Mouse (Mus musculus): ENCODE data around the gene Ganc.

Ganc gene

GRCm38 (mm10) chr2:120403653-120403985 is at the start of gene Ganc:
Ganc (plus strand) TSS chr2:120403896.
- in situ Hi-C loops (cut with MseI, MboI) = no loop called here

DNA sequence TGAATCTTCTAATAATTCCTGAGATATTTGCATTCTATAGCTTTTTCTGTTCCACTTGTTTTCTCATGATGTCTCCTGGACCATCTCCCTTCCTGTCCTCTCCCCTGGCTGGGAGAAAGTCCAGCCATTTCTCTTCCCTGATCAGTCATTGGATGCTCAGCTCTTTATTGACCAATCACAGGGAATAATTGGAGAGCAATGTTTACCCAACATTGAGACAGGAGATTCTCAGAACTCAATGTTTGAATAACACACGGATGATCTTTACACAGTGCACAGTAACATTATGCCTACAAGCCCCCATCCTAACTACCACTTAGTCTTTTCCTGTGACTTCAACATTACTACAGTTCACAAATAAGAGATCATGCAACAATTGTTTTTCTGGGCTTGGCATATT is 43.3 kb upstream of the Ganc start:
- in situ Hi-C loops (cut with MseI, MboI) = no loop called here

DNA sequence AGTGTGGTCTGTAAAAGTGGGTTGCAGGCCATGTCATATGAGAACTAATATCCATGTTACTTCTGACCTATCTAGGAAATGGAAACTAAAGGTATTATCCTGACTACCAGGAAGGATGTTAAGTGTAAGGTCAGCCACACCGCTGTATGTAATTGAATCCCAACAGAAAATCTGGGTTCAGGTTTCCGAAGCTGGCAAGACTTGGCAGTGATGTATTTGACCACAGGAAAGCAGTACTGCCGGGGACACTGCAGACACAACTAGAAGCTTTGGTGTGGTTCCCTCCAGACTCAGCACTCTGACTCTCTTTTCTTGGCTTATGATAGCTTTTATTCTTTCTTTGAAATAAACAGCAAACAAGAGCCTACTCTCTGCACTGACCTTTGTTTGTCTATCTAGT is 37.2 kb upstream of the Ganc start:
- in situ Hi-C loops (cut with MseI, MboI) = no loop called here

DNA sequence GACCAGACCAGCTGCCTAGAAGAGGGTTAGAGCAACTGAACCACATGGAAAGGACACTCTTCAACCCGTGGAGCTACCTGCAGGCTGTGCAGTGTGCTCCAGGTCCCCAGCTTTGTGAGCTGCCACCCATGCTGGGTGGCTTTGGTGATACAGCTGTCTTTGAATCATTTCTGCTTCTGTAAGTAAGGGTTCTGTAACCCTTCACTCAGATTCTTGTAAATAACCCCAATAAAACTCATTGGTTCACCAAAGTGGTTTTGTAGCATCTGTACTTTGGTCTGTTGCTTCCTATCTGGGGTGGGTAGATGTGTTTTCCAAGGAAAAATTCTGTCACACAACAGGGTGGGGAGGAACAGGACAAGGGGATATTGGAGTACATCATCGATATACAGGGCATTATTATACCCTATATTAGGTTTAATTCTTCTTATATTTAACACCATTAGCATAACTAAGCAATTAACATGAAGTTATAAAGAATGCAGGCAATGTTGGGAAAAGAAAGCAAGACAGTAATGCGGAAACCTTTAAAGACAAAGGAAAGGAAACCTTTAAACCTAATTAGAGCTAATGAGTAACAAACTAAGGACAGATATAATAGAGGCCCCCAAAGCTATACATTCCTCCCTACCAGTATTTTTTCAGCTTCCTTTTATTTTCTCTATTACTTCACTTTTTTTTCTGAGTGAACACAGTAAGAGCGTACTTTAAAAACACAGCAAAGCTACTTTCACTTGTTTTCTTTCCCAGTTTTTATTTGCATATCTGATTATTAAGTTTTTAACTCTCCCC is 36.1 kb upstream of the Ganc start:
- in situ Hi-C loops (cut with MseI, MboI) = no loop called here

DNA sequence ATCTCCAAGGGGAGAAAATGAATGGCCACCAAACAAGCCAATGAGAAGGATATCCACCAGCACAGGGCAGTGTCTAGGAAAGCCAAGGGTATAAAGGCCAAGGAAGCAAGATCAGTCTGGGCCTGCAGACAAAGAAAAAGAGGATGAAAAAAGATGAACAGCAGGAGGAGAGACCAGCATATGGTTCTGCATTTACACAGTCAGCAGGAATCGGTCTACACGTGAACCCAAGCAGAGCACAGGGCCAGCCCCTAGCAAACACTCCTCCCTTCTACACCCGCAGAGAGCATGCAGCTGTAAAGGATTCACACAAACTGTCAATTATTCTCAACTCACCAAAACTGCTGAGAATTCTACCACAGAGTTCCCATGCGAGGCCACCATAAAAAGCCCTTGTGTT is 29.8 kb upstream of the Ganc start:
- in situ Hi-C loops (cut with MseI, MboI) = no loop called here

DNA sequence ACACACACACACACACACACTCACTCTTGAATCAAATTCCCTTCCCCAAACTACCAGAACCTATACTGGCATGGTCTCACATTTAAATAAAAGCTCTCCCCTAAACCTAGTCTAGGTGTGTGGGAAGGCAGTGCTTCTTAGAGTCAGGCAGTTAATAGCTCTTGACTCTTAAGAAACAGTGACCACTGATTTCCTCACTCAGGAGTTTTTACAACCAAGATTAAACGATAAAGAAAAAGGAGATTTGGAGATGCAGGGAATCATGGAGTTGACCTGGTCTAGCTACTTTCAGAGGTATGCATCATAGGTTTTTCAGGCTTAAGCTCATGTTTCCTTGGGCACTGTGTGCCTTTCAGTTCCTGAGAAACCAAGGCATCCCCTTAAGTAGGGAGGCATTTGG is 17.4 kb upstream of the Ganc start:
- in situ Hi-C loops (cut with MseI, MboI) = no loop called here

DNA sequence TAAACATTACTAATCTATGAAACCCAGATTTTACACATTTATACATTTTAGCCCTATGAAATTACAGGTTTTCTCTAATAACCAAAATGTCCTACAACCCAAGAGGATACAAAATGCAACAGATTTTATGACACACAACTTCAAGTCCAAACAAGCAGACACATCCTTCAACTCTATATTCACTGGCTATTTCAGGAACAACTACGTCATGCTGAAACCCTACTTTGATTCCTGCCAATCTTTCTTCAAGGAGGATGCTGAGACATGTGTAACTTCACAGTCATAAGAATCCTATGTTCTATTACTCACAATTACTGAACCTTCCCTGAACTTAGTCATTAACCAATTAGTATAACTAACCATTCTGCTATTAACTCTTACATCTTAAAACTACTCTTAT is 16.4 kb upstream of the Ganc start:
- in situ Hi-C loops (cut with MseI, MboI) = no loop called here

- in situ Hi-C loops (cut with MseI, MboI) = no loop called here
Observed at GRCm38 (mm10) chr2:120389376-120389775, 14.3 kb upstream of the Ganc start.

GRCm38 (mm10) chr2:120390934-120391333 is 12.8 kb upstream of the Ganc start:
- in situ Hi-C loops (cut with MseI, MboI) = no loop called here

- in situ Hi-C loops (cut with MseI, MboI) = no loop called here
Observed at GRCm38 (mm10) chr2:120392406-120392805, 11.3 kb upstream of the Ganc start.

DNA sequence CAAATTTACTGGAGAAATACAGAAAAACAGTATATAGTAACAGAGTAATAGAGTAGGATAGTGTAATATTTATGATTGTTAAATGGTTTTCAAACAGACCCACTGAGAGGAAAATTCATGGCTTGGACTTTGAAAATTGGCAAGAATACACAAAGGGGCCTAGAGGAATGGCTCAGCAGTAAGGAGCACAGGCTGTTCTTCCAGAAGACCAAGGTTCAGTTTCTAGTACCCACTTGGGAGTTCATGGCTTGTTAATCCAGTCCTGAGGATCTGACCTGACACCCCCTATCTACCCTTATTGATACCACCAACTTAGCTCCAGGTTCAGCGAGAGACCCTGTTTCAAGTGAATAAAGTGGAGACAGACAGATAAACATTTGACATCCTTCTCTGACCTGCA is 5.7 kb upstream of the Ganc start:
- in situ Hi-C loops (cut with MseI, MboI) = no loop called here

DNA sequence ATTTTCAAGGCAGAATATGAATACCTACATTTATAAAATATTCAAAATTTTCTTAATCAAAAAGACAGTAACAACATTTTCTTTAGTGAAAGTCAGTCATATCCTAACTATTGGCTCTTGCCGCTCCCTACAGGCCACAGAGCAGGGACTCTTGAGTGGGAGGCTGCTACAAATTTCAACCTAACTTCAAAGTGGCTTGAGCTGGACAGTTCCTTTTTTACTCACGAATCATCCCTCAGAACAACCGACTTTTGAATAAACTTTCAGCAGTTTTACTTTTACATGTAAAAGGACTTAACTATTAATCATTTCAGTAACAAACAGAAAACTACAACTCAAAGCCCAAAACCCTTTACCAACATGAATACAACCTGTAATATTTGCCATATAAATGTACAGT is 883 bp upstream of the Ganc start:
- in situ Hi-C loops (cut with MseI, MboI) = no loop called here

DNA sequence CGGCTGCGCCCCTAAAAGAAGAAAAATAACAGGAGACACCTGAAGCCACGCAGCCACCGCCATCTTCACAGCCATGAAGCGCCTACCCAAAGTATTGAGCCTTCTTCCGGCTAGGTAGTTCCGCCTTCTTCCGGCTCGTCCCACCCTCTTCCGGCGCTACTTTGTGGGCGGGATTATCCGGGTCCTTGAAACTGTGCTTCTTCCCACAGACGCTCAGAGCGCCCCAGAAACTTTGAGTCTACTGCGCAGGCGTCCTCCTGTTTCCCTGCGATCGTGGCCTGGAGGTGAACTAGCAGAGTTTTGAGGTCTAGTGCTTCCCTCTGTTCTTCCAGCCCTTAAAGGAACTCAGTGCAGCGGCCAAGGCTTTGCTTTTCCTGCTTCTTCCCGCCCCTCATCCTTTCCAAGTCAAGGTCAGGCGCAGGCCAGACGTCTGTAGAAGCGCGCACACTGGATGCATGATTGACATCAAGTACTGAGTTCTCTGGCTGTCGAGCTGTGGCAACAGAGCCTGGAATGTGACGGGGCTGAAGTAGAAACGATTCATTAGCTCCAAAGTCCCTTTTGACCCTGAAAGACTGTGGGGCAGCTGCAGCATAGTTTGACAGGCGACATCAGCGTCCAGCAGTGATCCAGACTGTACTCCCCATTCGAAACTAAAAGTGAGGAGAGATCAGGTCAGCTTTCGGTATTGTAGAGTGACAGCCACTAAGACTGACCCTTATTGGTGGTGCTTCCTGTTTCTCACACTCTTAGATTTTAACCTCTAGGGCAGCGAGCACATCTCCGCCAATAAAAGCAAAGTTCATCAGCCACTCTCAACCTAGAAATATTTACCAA is 508 bp downstream of the Ganc start, which contains the start of gene Tmem87a:
Tmem87a (minus strand) TSS at position 128 of the 837 bp plus-strand sequence.
- in situ Hi-C loops (cut with MseI, MboI) = no loop called here

GRCm38 (mm10) chr2:120404823-120405765 is 1.4 kb downstream of the Ganc start:
- in situ Hi-C loops (cut with MseI, MboI) = no loop called here

DNA sequence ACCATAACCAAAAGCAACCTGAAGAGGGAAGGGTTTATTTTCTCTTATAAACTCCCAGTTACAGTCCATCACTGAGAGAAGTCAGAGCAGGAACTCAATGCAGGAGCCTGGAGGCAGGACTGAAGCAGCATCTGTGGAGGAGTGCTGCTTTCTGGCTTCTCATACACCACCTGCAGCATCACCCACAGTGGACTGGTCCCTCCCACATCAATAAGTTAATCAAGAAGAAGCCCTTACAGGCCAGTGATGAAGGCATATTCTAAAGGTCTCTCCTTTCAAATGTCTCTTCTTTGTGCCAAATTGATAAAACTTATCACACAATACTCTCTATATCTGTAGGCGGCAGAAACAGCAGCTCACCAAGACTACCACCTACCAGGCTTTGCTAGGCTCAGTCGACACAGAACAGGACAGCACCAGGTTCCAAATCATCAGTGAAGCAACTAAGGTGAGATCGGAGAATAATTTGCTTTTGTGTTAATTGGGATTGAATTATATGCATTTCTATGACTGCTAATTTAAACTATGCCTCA is 7.5 kb downstream of the Ganc start:
- in situ Hi-C loops (cut with MseI, MboI) = no loop called here

DNA sequence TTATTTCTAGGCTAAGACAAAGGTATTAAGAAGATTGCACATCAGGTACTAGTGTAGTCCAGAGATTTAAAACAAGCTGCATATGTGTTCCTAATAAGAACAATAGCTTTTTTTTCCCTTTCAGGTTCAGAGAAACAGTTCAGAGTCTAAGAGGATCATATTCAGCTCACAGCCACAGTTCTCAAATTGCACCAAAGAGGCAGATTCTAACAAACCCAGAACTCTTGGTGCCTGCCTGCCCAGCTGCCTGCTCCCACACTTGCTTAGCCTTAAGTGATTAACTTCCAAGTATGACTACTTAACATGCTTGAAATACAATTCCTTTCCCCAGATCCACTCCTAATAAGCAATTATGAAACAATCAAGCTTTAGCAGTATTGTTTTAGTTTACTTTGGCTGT is 10.4 kb downstream of the Ganc start:
- in situ Hi-C loops (cut with MseI, MboI) = no loop called here

- in situ Hi-C loops (cut with MseI, MboI) = no loop called here
Observed at GRCm38 (mm10) chr2:120414738-120415414, 11.2 kb downstream of the Ganc start.

- in situ Hi-C loops (cut with MseI, MboI) = no loop called here
Observed at GRCm38 (mm10) chr2:120424386-120424785, 20.7 kb downstream of the Ganc start.

GRCm38 (mm10) chr2:120444486-120444885 is 40.8 kb downstream of the Ganc start:
- in situ Hi-C loops (cut with MseI, MboI) = no loop called here

- in situ Hi-C loops (cut with MseI, MboI) = no loop called here
Observed at GRCm38 (mm10) chr2:120446373-120446772, 42.7 kb downstream of the Ganc start.

DNA sequence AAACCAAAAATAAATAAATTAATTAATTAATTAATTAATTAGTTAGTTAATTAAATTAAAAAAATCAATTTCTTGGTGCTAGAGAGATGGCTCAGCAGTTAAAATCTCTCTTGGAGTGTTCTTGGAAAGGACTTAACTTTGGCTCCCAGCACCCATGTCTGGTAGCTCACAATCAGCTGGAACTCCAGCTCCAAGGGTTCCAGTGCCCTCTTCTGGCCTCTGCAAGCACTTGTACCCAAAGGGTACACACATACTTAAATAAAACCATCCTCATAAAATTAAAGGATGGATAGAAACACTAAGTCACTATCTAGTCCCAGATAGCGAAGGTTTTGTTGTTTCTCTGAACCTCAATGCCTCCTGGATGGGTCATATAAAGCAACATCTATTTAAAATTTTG is 43.6 kb downstream of the Ganc start:
- in situ Hi-C loops (cut with MseI, MboI) = no loop called here

Measured in mouse trophoblast stem cell (cell line).